Mouse (Mus musculus) erythroblast, adult 5-6 weeks (primary cell): ENCODE measurements around the gene Trappc13. TPM values are rescaled to one million over a fixed set of nuclear protein-coding genes. Genes with fewer than 3 reads are reported as not detected.

Experiments used
- ATAC-seq: replicated peaks from 2 replicates; pipeline ENCODE4 v1.8.0; 2016; ENCODE audit warnings: moderate number of reproducible peaks, mild to moderate bottlenecking, moderate TSS enrichment, inconsistent platforms; ENCODE audit not compliant: poor library complexity, low FRiP score, severe bottlenecking
- total RNA-seq, 2 experiments: library from RNA; stranded (forward) in 1 of 2; stranded (reverse) in 1 of 2; fragments of 150-400 nt in 1 of 2; fragments of 200-764, 138-1000 nt in 1 of 2; gene quantifications; 2 replicates each; pipeline versions ENCODE4 v1.2.3 to v1.2.4; 2015 to 2017; ENCODE audit warnings: low replicate concordance in 2 of 2

Gene Trappc13
- total RNA-seq, 2 experiments from 2014 or later, result 14.0 to 19.0 TPM

DNA sequence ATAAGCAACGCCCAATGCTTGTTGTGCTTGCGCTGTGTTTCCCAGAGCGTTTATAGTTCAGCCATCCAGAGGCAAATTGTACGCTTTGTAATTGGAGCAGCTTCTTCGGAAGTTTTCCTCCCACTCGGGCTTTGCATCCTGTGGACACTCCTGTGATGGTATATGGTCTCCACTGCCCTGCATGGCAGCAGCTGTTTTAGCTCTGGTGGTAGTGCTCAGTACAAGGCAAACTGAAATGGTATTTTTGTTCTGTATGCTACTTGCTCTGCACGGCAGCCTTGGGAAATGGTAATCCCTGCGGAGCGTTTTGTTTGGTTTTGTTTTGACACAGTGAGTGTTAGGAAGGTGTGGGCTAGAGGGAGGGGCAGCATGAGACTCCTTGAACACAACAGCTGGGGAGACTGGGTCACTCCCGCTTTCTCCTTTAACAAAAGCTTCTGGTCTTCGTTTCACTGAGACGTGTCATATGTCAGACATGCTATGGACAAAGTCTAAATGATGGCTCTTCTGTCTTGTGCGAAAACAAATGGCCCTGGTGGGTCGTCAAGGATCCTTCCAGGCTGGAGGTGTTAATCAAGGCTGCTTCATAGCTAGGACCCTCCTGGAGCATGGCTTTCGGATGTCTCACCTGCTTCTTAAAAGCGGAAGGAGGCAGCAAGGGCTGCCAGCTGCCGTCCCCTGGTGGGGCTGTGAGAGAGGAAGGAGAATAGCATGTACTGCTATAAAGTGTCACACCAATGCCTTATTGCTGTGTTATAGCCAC is 56.0 kb downstream of the Trappc13 start:
- ATAC-seq, result no peak

DNA sequence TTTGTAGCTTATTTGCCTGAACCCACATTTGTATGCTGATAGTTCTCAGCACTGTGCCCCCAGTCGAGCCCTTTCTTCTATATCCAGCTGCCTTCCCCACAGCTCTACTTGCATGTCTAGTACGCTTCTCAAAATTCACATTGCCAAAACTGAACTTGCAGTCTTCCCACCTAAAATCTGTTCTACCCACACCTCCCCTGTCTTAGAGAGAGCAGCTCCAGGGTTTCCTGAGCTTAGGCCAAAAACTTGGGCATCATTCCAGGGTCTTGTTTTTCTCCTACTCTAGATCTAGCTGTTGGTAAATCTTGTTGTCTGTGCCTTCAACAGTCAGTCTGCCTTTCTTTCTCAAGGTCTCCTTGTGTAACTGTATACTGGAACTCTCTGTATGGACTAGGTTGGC is 63.4 kb downstream of the Trappc13 start:
- no peak for ATAC-seq

DNA sequence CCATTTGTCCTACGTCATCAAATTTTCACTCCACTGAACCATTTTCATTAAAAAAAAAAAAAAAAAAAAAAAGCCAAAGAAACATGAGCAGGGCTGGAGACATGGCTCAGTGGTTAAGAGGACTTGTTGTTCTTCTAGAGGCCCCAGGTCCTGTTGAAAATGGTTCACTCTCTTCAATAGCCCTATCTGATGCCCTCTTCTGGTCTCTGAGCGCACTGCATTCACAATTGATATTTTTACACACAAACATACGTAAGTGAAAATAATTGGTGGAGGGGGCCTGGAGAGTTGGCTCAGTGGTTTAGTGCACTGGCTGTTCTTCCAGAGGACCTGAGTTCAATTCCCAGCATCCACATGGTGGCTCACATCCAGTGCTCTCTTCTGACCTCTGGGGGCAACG is 64.5 kb downstream of the Trappc13 start:
- ATAC-seq, result no peak

DNA sequence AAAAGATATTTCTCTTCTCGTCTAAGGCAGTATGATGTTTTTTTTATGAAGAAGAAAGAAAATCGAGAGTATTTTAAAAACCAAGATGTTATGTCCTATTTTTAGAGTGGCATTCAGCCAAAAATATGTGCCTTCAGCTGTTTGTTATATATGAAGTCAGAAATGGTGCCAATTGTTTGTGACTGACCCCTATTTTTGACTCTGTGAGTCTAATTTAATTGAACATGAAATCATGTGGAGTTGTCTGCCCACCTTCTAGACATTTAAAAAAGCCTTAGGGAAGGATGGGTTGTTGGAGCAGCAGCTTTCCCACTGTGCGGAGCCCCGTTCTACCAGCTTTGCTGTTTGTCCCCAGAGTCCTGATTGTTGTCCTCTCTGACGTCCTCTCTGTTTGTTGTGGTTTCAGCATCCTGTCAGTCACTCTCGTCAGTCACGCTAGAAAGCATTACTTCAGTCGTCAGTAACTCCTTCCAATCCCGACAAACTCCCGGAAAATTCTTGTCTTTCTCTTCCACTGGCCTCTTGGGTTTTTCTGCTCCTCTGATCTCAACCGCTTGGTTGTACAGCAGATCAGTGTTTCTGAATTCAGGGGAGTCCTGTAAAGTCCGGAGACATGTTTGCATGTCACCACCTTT is 65.9 kb downstream of the Trappc13 start:
- no peak for ATAC-seq

DNA sequence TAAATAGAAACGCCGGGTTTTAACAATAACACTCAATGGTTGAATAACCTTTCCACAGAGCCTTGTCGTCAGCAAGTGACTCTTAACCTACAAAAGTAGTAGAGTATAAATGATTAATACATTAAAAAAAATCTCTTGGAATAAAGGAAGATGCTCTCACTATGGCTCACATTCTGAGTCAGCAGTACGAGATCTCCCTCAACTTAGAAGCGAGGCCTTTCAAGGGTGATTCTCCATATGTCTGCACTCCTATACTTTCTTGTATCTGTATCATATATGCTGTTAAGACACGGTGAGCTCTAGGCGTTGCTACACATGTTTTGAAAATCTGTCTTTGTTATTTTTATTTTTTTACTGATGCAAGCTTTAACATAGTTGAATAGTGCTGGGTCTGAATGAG is 67.7 kb downstream of the Trappc13 start:
- ATAC-seq, result no peak

- no peak for ATAC-seq
These were observed 68.3 kb downstream of the Trappc13 start for GRCm38 (mm10) chr13:104109816-104110521.

DNA sequence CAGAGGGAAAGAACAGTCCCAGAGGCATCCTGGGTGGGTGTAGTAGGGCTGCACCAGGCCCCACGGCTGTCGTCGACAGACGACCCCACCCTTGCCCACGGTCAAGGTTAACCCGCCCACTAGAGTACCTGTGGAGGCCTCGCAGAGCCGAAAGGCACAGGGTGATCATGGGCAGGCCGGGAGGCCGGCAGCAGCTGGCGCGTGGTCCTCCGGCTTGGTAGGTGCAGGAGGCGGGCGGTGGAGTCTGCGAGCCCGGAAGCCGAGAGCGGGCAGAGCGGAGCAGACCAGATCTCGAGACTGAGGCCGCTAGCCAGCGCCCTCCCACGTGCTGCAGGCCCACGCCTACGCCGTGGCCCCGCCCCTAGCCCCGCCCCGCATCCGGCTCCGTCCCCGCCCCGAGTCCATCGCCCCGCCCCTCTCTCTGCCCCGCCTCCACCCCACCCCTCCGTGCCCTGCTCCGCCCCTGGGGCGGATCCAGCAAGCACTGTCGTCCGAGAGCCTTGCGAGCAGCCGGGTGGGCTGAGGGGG is 68.9 kb downstream of the Trappc13 start, which contains the start of the genes Nln and Sgtb:
Nln (minus strand) TSS at position 327 of the 528 bp plus-strand sequence.
Sgtb (plus strand) TSS at position 454 of the 528 bp plus-strand sequence.
- peak; percentile 95 for ATAC-seq

DNA sequence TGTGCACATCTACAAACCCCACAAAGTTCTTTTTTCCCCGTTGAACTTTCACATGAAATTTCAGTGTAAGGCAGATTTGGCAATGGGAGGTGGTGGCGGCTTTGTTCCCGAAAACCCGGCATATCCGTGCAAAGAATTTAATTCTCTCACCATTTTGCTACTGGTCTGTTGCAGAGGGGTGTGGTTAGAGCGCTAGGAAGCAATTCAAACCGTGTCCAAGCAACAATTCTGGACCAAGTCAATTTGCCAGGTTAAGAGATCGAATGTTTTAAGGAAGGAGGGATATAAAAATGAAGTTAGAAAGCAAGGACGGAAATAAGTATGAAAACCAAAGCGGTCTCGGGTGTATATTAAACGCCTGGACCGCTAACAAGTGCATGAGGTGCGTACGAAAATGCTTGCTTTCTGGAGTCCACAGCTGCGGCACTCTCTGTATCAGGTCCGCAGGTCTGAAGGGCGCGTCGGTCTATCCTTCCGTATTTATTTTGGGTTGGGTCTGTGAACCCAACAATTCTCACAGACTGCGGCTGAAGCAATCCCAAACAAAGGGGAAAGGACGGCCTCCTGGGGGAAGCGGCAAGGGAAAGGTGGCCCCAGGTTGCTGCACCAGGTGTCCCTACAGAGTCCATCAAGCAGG is 69.5 kb downstream of the Trappc13 start:
- ATAC-seq, result peak; percentile 24; the same call in 1 of the 2 replicates

DNA sequence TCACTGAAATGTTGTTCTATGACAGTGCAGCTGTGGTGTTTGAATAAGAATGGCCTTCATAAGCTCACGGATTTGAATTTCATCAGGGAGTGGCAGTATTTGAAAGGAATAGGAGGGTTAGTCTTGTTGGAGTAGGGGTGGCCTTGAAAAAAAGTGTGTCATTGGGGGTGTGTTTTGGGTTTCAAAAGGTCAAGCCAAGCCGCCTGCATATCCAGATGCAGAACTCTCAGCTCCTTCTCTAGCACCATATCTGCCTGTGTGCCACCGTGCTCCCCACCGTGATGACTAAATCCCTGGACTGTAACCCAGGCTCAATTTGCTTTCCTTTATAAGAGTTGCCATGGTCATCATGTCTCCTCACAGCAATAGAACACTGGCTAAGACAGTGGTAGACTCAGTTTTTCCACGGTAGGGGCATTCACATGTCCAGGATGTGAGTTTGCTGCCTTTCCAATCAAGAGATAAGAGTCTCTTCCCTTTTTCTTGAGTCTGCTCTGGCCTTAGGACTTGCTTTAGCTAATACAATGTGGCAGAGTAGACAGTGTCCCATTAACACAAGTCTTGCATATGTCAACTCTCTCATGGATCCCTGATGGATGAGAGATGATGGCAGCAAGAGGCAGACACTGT is 76.5 kb downstream of the Trappc13 start:
- ATAC-seq, result no peak

DNA sequence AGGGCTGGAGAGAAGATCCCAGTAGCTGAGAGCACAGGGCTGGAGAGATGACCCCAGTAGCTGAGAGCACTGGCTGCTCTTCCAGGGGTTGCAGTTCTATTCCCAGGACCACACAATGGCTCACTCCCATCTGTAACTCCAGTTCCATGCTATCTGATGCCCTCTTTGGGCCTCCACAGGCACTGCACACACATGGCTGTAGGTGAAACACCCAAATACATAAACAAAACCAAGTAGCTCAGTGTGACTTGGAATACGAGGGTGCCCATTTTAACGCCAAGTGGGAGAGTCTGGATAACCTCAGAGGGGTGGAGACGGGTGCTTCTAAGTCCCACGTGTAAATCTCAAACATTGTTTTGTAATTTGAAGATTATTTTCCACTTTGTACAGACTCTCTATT is 77.9 kb downstream of the Trappc13 start:
- no peak for ATAC-seq

DNA sequence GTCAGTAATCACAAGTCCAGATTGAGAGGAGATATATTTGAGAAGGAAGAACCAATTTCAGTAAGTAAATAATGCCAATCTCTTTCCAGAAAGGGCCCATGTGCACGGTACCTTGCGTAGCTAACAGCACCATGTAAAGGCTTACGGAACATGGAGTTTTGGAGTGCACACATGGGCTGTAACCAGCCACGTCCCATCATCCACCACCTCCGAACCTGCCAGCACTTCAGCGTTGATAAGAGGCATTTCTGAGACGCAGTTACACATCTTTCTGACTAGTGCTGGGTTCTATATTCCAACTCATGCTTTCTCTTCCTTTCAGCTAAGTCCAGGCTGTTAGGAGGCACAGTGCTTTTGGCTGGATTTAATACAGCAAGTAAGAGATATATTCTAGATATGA is 81.1 kb downstream of the Trappc13 start:
- no peak for ATAC-seq

GRCm38 (mm10) chr13:104095955-104096354 is 82.3 kb downstream of the Trappc13 start:
- ATAC-seq, result no peak

GRCm38 (mm10) chr13:104094531-104095385 is 83.5 kb downstream of the Trappc13 start:
- ATAC-seq, result no peak

Other genes with a start within 250 kb of the Trappc13 start
- gene Nln, start 68.9 kb downstream of the Trappc13 start, total RNA-seq (2015; ENCODE audit: low replicate concordance), result 9.2 and 20.9 TPM in 2 replicates
- gene Nln, start 68.9 kb downstream of the Trappc13 start, total RNA-seq (2017; ENCODE audit: low replicate concordance), result 4.8 and 6.1 TPM in 2 replicates
- gene Sgtb, start 68.7 kb downstream of the Trappc13 start, total RNA-seq (2015; ENCODE audit: low replicate concordance), result not detected in 2 replicates
- not detected in 2 replicates for gene Sgtb, start 68.7 kb downstream of the Trappc13 start, total RNA-seq (2017; ENCODE audit: low replicate concordance)
- 24.6 and 31.1 TPM in 2 replicates for gene Trim23, start 328 bp upstream of the Trappc13 start, total RNA-seq (2015; ENCODE audit: low replicate concordance)
- gene Trim23, start 328 bp upstream of the Trappc13 start, total RNA-seq (2017; ENCODE audit: low replicate concordance), result 59.1 and 82.8 TPM in 2 replicates
- gene Cenpk, start 50.1 kb upstream of the Trappc13 start, total RNA-seq (2015; ENCODE audit: low replicate concordance), result 24.2 and 35.9 TPM in 2 replicates
- 60.7 and 72.5 TPM in 2 replicates for gene Cenpk, start 50.1 kb upstream of the Trappc13 start, total RNA-seq (2017; ENCODE audit: low replicate concordance)
- 28.6 and 47.9 TPM in 2 replicates for gene Ppwd1, start 50.4 kb upstream of the Trappc13 start, total RNA-seq (2015; ENCODE audit: low replicate concordance)
- 31.4 and 53.5 TPM in 2 replicates for gene Ppwd1, start 50.4 kb upstream of the Trappc13 start, total RNA-seq (2017; ENCODE audit: low replicate concordance)
- 0.77 and 1.0 TPM in 2 replicates for gene Adamts6, start 109.4 kb upstream of the Trappc13 start, total RNA-seq (2015; ENCODE audit: low replicate concordance)
- gene Adamts6, start 109.4 kb upstream of the Trappc13 start, total RNA-seq (2017; ENCODE audit: low replicate concordance), result 0.26 and 0.84 TPM in 2 replicates